Mouse (Mus musculus) neural tube, embryonic 13.5 days (tissue): ENCODE results near the gene Gprc5c. TPM values are rescaled to one million over a fixed set of nuclear protein-coding genes. Genes with fewer than 3 reads are reported as not detected.

Experiments
- ATAC-seq: fragments of 200-750 bp; cut with Nextera tagmentation; 2 replicates; pipeline ENCODE4 v1.8.0; 2017; ENCODE audit warnings: low read depth, mild to moderate bottlenecking, moderate TSS enrichment, moderate library complexity
- H3K27ac ChIP-seq: fragments of 300-500 bp; sonication (generic); replicated peaks from 2 replicates; pipeline ENCODE4 v1.5.1; 2015; ENCODE audit warnings: moderate library complexity, mild to moderate bottlenecking, inconsistent platforms
- H3K27me3 ChIP-seq: fragments of 300-500 bp; sonication (generic); 2 replicates; pipeline ENCODE4 v1.6.1; 2015; ENCODE audit warnings: mild to moderate bottlenecking, inconsistent platforms
- H3K36me3 ChIP-seq: fragments of 300-500 bp; sonication (generic); 2 replicates; pipeline ENCODE4 v1.6.1; 2015; ENCODE audit warnings: mild to moderate bottlenecking, inconsistent platforms
- H3K4me1 ChIP-seq: fragments of 300-500 bp; sonication (generic); replicated peaks from 2 replicates; pipeline ENCODE4 v1.6.1; 2015; ENCODE audit warnings: inconsistent platforms
- H3K4me2 ChIP-seq: fragments of 300-500 bp; sonication (generic); 2 replicates; pipeline ENCODE4 v1.6.1; 2015; ENCODE audit warnings: inconsistent platforms, mild to moderate bottlenecking, moderate library complexity
- H3K4me3 ChIP-seq: fragments of 300-500 bp; sonication (generic); 2 replicates; pipeline ENCODE4 v1.5.1; 2015; ENCODE audit warnings: mild to moderate bottlenecking, inconsistent platforms
- H3K9ac ChIP-seq: fragments of 300-500 bp; sonication (generic); 2 replicates; pipeline ENCODE4 v1.6.1; 2015; ENCODE audit warnings: moderate library complexity, mild to moderate bottlenecking, inconsistent platforms
- H3K9me3 ChIP-seq: fragments of 300-500 bp; sonication (generic); 2 replicates; pipeline ENCODE4 v1.6.1; 2016; ENCODE audit warnings: inconsistent platforms
- WGBS: fragments of 180-500 bp; shearing (Covaris S2); methylation state at CpG from one replicate; pipeline ENCODE4 v1.1.7; 2015; 5-methylcytosine and 5-hydroxymethylcytosine counted together
- polyA plus RNA-seq: library from polyadenylated mRNA; unstranded; fragments of >200 nt; fragmentation: Nextera tagmentation; extraction: Ambion mirVana; gene quantifications from 2 replicates; pipeline ENCODE4 v1.2.1, GENCODE M21; 2015

Gprc5c gene
- polyA plus RNA-seq, 1 experiment from 2014 or later: 14.2 TPM

GRCm38 (mm10) chr11:114844464-114845220 lies 6.3 kb upstream of the Gprc5c start:
- Histone ChIP-seq H3K36me3 (no peaks in the 10 kb centered on the region), H3K27me3 (peaks cover 11% of the 10 kb centered on the region), H3K4me2 (no peak overlapping the region), H3K4me1 (peaks cover 9% of the 10 kb centered on the region), H3K9ac (0 out of 2 replicates have a peak overlapping the region, but pooled peaks have one; percentile 34), H3K9me3 (peaks cover 6% of the 10 kb centered on the region; the same call in 1 of the 2 replicates), H3K27ac (peak overlapping the region; percentile 38), H3K4me3 (no peak overlapping the region)
- ATAC-seq: no peak
- WGBS: 70% methylated on average over 7 of the region's 7 CpGs

- Histone ChIP-seq H3K36me3 (no peaks in the 10 kb centered on the region), H3K9ac (no peak overlapping the region), H3K27me3 (peaks cover 28% of the 10 kb centered on the region), H3K27ac (no peak overlapping the region), H3K4me2 (no peak overlapping the region), H3K4me3 (no peak overlapping the region), H3K9me3 (peaks cover 4% of the 10 kb centered on the region; the same call in 1 of the 2 replicates), H3K4me1 (peaks cover 25% of the 10 kb centered on the region)
- 75% methylated on average over 4 of the region's 4 CpGs for WGBS
- ATAC-seq: no peak
Observed at GRCm38 (mm10) chr11:114846336-114846735, 4.6 kb upstream of the Gprc5c start.

- H3K4me2 ChIP-seq: no peak overlapping the region
- peaks cover 32% of the 10 kb centered on the region for H3K4me1 ChIP-seq
- WGBS: 87% methylated on average over 5 of the region's 5 CpGs
- no peaks in the 10 kb centered on the region for H3K36me3 ChIP-seq
- H3K9me3 ChIP-seq: no peaks in the 10 kb centered on the region
- H3K9ac ChIP-seq: no peak overlapping the region
- no peak for ATAC-seq
- H3K27me3 ChIP-seq: peaks cover 35% of the 10 kb centered on the region
- H3K27ac ChIP-seq: no peak overlapping the region
- no peak overlapping the region for H3K4me3 ChIP-seq
Observed at GRCm38 (mm10) chr11:114847008-114847407, 3.9 kb upstream of the Gprc5c start.

GRCm38 (mm10) chr11:114849572-114849971 lies 1.4 kb upstream of the Gprc5c start:
- WGBS: 5% methylated on average over 2 of the region's 2 CpGs
- Histone ChIP-seq H3K4me1 (peaks cover 34% of the 10 kb centered on the region), H3K4me2 (no peak overlapping the region), H3K27me3 (peaks cover 60% of the 10 kb centered on the region), H3K4me3 (no peak overlapping the region), H3K36me3 (no peaks in the 10 kb centered on the region), H3K27ac (no peak overlapping the region), H3K9ac (no peak overlapping the region), H3K9me3 (no peaks in the 10 kb centered on the region)
- no peak for ATAC-seq

- peak overlapping the region; percentile 59 for H3K4me3 ChIP-seq
- no peak for ATAC-seq
Observed at GRCm38 (mm10) chr11:114850066-114850451, 893 bp upstream of the Gprc5c start.

GRCm38 (mm10) chr11:114851269-114851607 lies 286 bp downstream of the Gprc5c start:
- H3K4me1 ChIP-seq: peaks cover 34% of the 10 kb centered on the region
- under 1% methylated on average over 27 of the region's 27 CpGs for WGBS
- peak overlapping the region; percentile 59 for H3K4me3 ChIP-seq
- peak overlapping the region; percentile 62 for H3K27ac ChIP-seq
- H3K27me3 ChIP-seq: peaks cover 66% of the 10 kb centered on the region
- no peaks in the 10 kb centered on the region for H3K9me3 ChIP-seq
- no peaks in the 10 kb centered on the region for H3K36me3 ChIP-seq
- peak overlapping the region; percentile 98 for H3K4me2 ChIP-seq
- peak overlapping the region; percentile 72 for H3K9ac ChIP-seq
- ATAC-seq: peak; percentile 16; the same call in 1 of the 2 replicates

More at GRCm38 (mm10) chr11:114850066-114850451, 893 bp upstream of the Gprc5c start:
- WGBS: 15% methylated on average over 5 of the region's 5 CpGs
- peaks cover 34% of the 10 kb centered on the region for H3K4me1 ChIP-seq
- H3K9me3 ChIP-seq: no peaks in the 10 kb centered on the region
- peak overlapping the region; percentile 98 for H3K4me2 ChIP-seq
- no peak overlapping the region for H3K9ac ChIP-seq
- peaks cover 65% of the 10 kb centered on the region for H3K27me3 ChIP-seq
- H3K36me3 ChIP-seq: no peaks in the 10 kb centered on the region
- H3K27ac ChIP-seq: no peak overlapping the region

GRCm38 (mm10) chr11:114851608-114852310 lies 807 bp downstream of the Gprc5c start:
- H3K27ac ChIP-seq: peak overlapping the region; percentile 62
- H3K4me1 ChIP-seq: peaks cover 34% of the 10 kb centered on the region
- H3K36me3 ChIP-seq: no peaks in the 10 kb centered on the region
- ATAC-seq: peak; percentile 75
- peaks cover 66% of the 10 kb centered on the region for H3K27me3 ChIP-seq
- H3K4me2 ChIP-seq: peak overlapping the region; percentile 98
- peak overlapping the region; percentile 59 for H3K4me3 ChIP-seq
- no peaks in the 10 kb centered on the region for H3K9me3 ChIP-seq
- peak overlapping the region; percentile 72 for H3K9ac ChIP-seq
- under 1% methylated on average over 52 of the region's 65 CpGs for WGBS

GRCm38 (mm10) chr11:114852311-114853173 lies 1.6 kb downstream of the Gprc5c start:
- Histone ChIP-seq H3K27ac (peak overlapping the region; percentile 62), H3K4me2 (peak overlapping the region; percentile 98), H3K4me1 (peaks cover 34% of the 10 kb centered on the region), H3K27me3 (peaks cover 66% of the 10 kb centered on the region), H3K9ac (peak overlapping the region; percentile 72), H3K9me3 (no peaks in the 10 kb centered on the region), H3K36me3 (no peaks in the 10 kb centered on the region), H3K4me3 (peak overlapping the region; percentile 59)
- ATAC-seq: peak; percentile 21; the same call in 1 of the 2 replicates
- WGBS: 1% methylated on average over 40 of the region's 40 CpGs

- peak overlapping the region; percentile 59 for H3K4me3 ChIP-seq
- peaks cover 34% of the 10 kb centered on the region for H3K4me1 ChIP-seq
- 13% methylated on average over 7 of the region's 7 CpGs for WGBS
- H3K27me3 ChIP-seq: peaks cover 66% of the 10 kb centered on the region
- H3K27ac ChIP-seq: 0 out of 2 replicates have a peak overlapping the region, but pooled peaks have one; percentile 24
- peak overlapping the region; percentile 72; the same call in 1 of the 2 replicates for H3K9ac ChIP-seq
- H3K4me2 ChIP-seq: peak overlapping the region; percentile 98
- H3K9me3 ChIP-seq: no peaks in the 10 kb centered on the region
- no peak for ATAC-seq
- no peaks in the 10 kb centered on the region for H3K36me3 ChIP-seq
Observed at GRCm38 (mm10) chr11:114853174-114853838, 2.4 kb downstream of the Gprc5c start.

GRCm38 (mm10) chr11:114854581-114854980 lies 3.6 kb downstream of the Gprc5c start:
- Histone ChIP-seq H3K4me3 (no peak overlapping the region), H3K9me3 (no peaks in the 10 kb centered on the region), H3K9ac (no peak overlapping the region), H3K27me3 (peaks cover 56% of the 10 kb centered on the region), H3K4me2 (no peak overlapping the region), H3K36me3 (no peaks in the 10 kb centered on the region), H3K4me1 (peaks cover 34% of the 10 kb centered on the region), H3K27ac (no peak overlapping the region)
- 80% methylated on average over 6 of the region's 6 CpGs for WGBS
- ATAC-seq: no peak

- Histone ChIP-seq H3K4me2 (no peak overlapping the region), H3K4me3 (no peak overlapping the region)
- ATAC-seq: no peak
Observed at GRCm38 (mm10) chr11:114856125-114856524, 5.2 kb downstream of the Gprc5c start.

More at GRCm38 (mm10) chr11:114856125-114856524, 5.2 kb downstream of the Gprc5c start:
- Histone ChIP-seq H3K4me1 (peaks cover 19% of the 10 kb centered on the region), H3K9me3 (no peaks in the 10 kb centered on the region), H3K27ac (no peak overlapping the region), H3K36me3 (no peaks in the 10 kb centered on the region), H3K27me3 (peaks cover 40% of the 10 kb centered on the region), H3K9ac (no peak overlapping the region)
- WGBS: 88% methylated on average over 5 of the region's 5 CpGs
